Mouse (Mus musculus) limb, embryonic 14.5 days (tissue): Measurements from ENCODE around the gene Prkn. TPM values are rescaled to one million over a fixed set of nuclear protein-coding genes. Genes with fewer than 3 reads are reported as not detected.

Source experiments
- ATAC-seq: fragments of 200-750 bp; cut with Nextera tagmentation; 2 replicates; pipeline ENCODE4 v1.8.0; 2017; ENCODE audit warnings: low read depth, moderate number of reproducible peaks, moderate TSS enrichment; ENCODE audit not compliant: low FRiP score
- DNase-seq: peaks from one replicate; pipeline ENCODE4 v3.0.0-alpha.2; 2015; ENCODE audit warnings: low spot score
- H3K27ac ChIP-seq: fragments of 300-500 bp; sonication (generic); replicated peaks from 2 replicates; pipeline ENCODE4 v1.5.1; 2014; ENCODE audit warnings: low read depth, mild to moderate bottlenecking, low read length, moderate library complexity, mixed read lengths
- H3K27me3 ChIP-seq: fragments of 300-500 bp; sonication (generic); 2 replicates; pipeline ENCODE4 v1.6.1; 2014; ENCODE audit warnings: low read length, mixed read lengths; ENCODE audit not compliant: control insufficient read depth, insufficient read depth
- H3K36me3 ChIP-seq: fragments of 300-500 bp; sonication (generic); 2 replicates; pipeline ENCODE4 v1.6.1; 2014; ENCODE audit warnings: mild to moderate bottlenecking, low read length, moderate library complexity, mixed read lengths; ENCODE audit not compliant: control insufficient read depth, insufficient read depth
- H3K4me1 ChIP-seq: fragments of 300-500 bp; sonication (generic); 2 replicates; pipeline ENCODE4 v1.6.1; 2014; ENCODE audit warnings: antibody characterized with exemption, low read length, mixed read lengths; ENCODE audit not compliant: control insufficient read depth, insufficient read depth
- H3K4me2 ChIP-seq: fragments of 300-500 bp; sonication (generic); replicated peaks from 2 replicates; pipeline ENCODE4 v1.6.1; 2014; ENCODE audit warnings: low read depth, mild to moderate bottlenecking, low read length, moderate library complexity; ENCODE audit not compliant: severe bottlenecking
- H3K4me3 ChIP-seq: fragments of 300-500 bp; sonication (generic); replicated peaks from 2 replicates; pipeline ENCODE4 v1.5.1; 2014; ENCODE audit warnings: low read length
- H3K9ac ChIP-seq: fragments of 300-500 bp; sonication (generic); 2 replicates; pipeline ENCODE4 v1.6.1; 2014; ENCODE audit warnings: mild to moderate bottlenecking, low read depth, low read length, moderate library complexity; ENCODE audit not compliant: severe bottlenecking
- H3K9me3 ChIP-seq: fragments of 300-500 bp; sonication (generic); 2 replicates; pipeline ENCODE4 v1.6.1; 2016; ENCODE audit warnings: low read length; ENCODE audit not compliant: control insufficient read depth
- POLR2A ChIP-seq: fragments of 200-500 bp; IDR thresholded peaks from 2 replicates; pipeline ENCODE4 v1.8.0; 2012; ENCODE audit warnings: inconsistent platforms, mild to moderate bottlenecking, moderate library complexity, borderline replicate concordance; ENCODE audit not compliant: insufficient read depth, insufficient read length; ENCODE audit errors: extremely low read depth
- WGBS: fragments of 180-500 bp; shearing (Covaris S2); extraction: QIAGEN DNeasy Blood & Tissue Kit; methylation state at CpG from one replicate; pipeline ENCODE4 v1.1.7; 2014; 5-methylcytosine and 5-hydroxymethylcytosine counted together
- polyA plus RNA-seq, 2 experiments: library from polyadenylated mRNA; depleted of rRNA in 1 of 2; stranded (reverse) in 1 of 2; unstranded in 1 of 2; fragments of >200 nt; fragmentation: Nextera tagmentation in 1 of 2; extraction: Ambion mirVana in 1 of 2; gene quantifications; 2 replicates each; pipeline versions ENCODE4 v1.2.1 to v1.2.3; 2012 to 2014

The Prkn gene
- polyA plus RNA-seq, 2 experiments = 2.3 to 2.7 TPM

- Histone ChIP-seq H3K27me3 (no peaks in the 10 kb centered on the region), H3K4me3 (no peak overlapping the region), H3K27ac (no peak overlapping the region), H3K9me3 (no peaks in the 10 kb centered on the region), H3K4me1 (peaks cover 5% of the 10 kb centered on the region; the same call in 1 of the 2 replicates), H3K4me2 (peak overlapping the region; percentile 19; the same call in 1 of the 2 replicates), H3K9ac (no peak overlapping the region), H3K36me3 (no peaks in the 10 kb centered on the region)
- ATAC-seq (no peak), DNase-seq (peak; percentile 31)
- WGBS = 34% methylated on average over 20 of the region's 20 CpGs
- TF ChIP-seq POLR2A = no peak
These were observed 1240.7 kb downstream of the Prkn start for GRCm38 (mm10) chr17:12080656-12081495.

GRCm38 (mm10) chr17:12082201-12082600, 1242.0 kb downstream of the Prkn start:
- no peak overlapping the region for H3K4me3 ChIP-seq
- ATAC-seq (no peak), DNase-seq (no peak)
- no peak for TF ChIP-seq POLR2A
- H3K9ac ChIP-seq = no peak overlapping the region
- H3K9me3 ChIP-seq = no peaks in the 10 kb centered on the region
- no peaks in the 10 kb centered on the region for H3K27me3 ChIP-seq
- WGBS = 87% methylated on average over 5 of the region's 5 CpGs
- peaks cover 5% of the 10 kb centered on the region; the same call in 1 of the 2 replicates for H3K4me1 ChIP-seq
- H3K36me3 ChIP-seq = no peaks in the 10 kb centered on the region
- H3K27ac ChIP-seq = no peak overlapping the region
- H3K4me2 ChIP-seq = no peak overlapping the region

GRCm38 (mm10) chr17:12090261-12090927, 1250.2 kb downstream of the Prkn start:
- H3K4me3 ChIP-seq = no peak overlapping the region
- H3K4me2 ChIP-seq = no peak overlapping the region
- H3K9me3 ChIP-seq = no peaks in the 10 kb centered on the region
- no peak overlapping the region for H3K9ac ChIP-seq
- DNase-seq = no peak
- no peaks in the 10 kb centered on the region for H3K36me3 ChIP-seq
- ATAC-seq = no peak
- no peak overlapping the region for H3K27ac ChIP-seq
- 77% methylated on average over 5 of the region's 5 CpGs for WGBS
- no peaks in the 10 kb centered on the region for H3K4me1 ChIP-seq
- H3K27me3 ChIP-seq = no peaks in the 10 kb centered on the region
- TF ChIP-seq POLR2A = no peak

- Histone ChIP-seq H3K4me1 (no peaks in the 10 kb centered on the region), H3K4me2 (no peak overlapping the region), H3K27me3 (no peaks in the 10 kb centered on the region), H3K27ac (no peak overlapping the region), H3K9ac (no peak overlapping the region), H3K4me3 (no peak overlapping the region), H3K36me3 (no peaks in the 10 kb centered on the region), H3K9me3 (no peaks in the 10 kb centered on the region)
- ATAC-seq (no peak), DNase-seq (no peak)
- no peak for TF ChIP-seq POLR2A
- WGBS = 79% methylated on average over 6 of the region's 6 CpGs
These were observed 1252.8 kb downstream of the Prkn start for GRCm38 (mm10) chr17:12092901-12093564.

GRCm38 (mm10) chr17:12094016-12094415, 1253.8 kb downstream of the Prkn start:
- no peaks in the 10 kb centered on the region for H3K27me3 ChIP-seq
- H3K4me2 ChIP-seq = no peak overlapping the region
- no peak for DNase-seq
- no peaks in the 10 kb centered on the region for H3K9me3 ChIP-seq
- H3K27ac ChIP-seq = no peak overlapping the region
- H3K9ac ChIP-seq = no peak overlapping the region
- no peak for TF ChIP-seq POLR2A
- H3K36me3 ChIP-seq = no peaks in the 10 kb centered on the region
- no peak overlapping the region for H3K4me3 ChIP-seq
- H3K4me1 ChIP-seq = no peaks in the 10 kb centered on the region
- no peak for ATAC-seq
- 100% methylated on average over 1 of the region's 1 CpGs for WGBS
